Mouse (Mus musculus): Measurements from ENCODE around the gene Mecom. TPM values are rescaled to one million over a fixed set of nuclear protein-coding genes. Genes with fewer than 3 reads are reported as not detected.

Mecom gene
- total RNA-seq, 4 experiments from 2014 or later: 3.4 to 6.2 (median 5.2) TPM

DNA sequence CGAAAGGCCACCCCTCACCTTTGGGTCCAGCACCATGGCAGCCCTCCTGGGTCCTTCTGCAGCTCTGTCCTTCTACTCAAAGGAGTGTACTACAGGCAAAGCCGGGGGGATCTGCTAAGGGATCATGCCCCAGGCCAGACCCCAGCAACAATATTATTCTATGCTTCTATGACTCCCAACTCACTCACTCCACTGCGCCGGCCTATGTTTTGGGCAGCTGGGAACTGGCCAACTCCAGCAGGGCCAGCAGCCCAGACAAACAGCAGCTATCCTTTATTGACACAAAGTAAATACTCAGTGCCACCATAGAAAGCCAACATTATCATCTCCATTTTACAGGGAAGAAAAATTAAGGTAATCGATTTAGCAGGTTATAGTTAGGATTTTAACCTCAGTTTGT lies 186.6 kb downstream of the Mecom start:
- no peak for DNase-seq (ENCODE audit: low spot score in 2 of 2)

DNA sequence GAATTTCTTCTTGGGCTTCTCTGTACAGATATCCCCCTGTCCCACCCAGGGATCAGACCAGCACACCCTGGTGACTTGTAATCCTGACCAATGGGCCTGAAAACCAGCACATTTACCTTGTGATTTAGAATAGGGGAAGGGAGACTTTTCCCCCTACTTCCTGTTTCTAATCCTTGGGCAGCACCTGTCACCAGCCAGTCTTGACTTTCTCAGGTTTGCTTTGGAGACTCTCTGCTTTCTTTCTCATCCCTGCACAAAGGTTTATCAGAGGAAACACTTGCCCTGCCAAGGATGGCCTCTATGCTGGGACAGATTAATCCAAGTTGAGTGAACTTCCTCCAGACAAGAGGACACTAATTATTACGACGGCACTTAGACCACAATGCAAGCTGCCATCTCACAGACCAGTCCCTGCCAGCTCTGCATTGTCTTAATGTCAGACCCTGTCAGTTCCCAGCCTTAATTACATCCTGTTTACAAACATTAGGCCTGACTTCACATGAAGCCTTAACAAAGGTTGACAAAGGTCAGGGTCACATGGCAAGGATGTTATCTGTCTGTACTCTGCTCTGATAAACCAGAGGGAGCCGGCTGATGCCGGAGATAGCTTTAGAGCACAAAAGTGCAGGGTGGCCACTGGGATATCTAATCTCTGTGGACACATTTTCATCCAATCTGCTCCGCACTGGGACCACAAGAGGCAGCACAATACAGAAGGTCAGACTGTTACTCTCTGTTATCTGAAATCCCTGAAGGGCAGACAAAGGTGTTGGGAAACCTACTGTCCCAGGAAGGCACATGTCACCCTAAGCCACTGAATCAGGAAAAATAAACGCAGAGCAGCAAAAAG lies 193.7 kb downstream of the Mecom start:
- no peak for DNase-seq (ENCODE audit: low spot score in 2 of 2)

GRCm38 (mm10) chr3:30349279-30349678 lies 198.5 kb downstream of the Mecom start:
- no peak for DNase-seq (ENCODE audit: low spot score in 2 of 2)

- DNase-seq (ENCODE audit: low spot score in 2 of 2): no peak
These were observed 203.7 kb downstream of the Mecom start for GRCm38 (mm10) chr3:30344151-30344550.

GRCm38 (mm10) chr3:30332337-30332736 lies 215.5 kb downstream of the Mecom start:
- no peak for DNase-seq (ENCODE audit: low spot score in 2 of 2)

- DNase-seq (ENCODE audit: low spot score in 2 of 2): no peak
These were observed 217.3 kb downstream of the Mecom start for GRCm38 (mm10) chr3:30330476-30330875.

GRCm38 (mm10) chr3:30330021-30330420 lies 217.8 kb downstream of the Mecom start:
- no peak for DNase-seq (ENCODE audit: low spot score in 2 of 2)

DNA sequence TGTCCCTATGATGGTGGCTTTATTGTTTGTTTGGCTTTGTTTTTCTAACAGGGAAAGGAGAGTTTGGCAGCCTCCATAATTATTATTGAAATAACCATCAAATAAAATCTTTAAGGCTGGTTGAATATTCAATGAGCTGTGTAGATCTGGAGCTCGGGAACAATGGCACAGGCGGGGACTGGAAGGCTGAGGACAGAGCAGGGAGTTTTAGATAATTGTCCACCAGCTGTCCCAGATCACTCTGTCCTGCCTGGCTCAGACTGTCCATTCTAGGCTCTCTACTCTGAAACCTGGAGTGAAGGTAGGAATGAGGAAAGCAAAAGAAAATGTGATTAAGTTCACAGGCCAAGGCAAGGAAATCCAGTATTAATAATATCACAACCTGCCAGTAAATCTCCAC lies 232.9 kb downstream of the Mecom start:
- no peak for DNase-seq (ENCODE audit: low spot score in 2 of 2)

- DNase-seq (ENCODE audit: low spot score in 2 of 2): no peak
These were observed 239.7 kb downstream of the Mecom start for GRCm38 (mm10) chr3:30308081-30308480.

DNA sequence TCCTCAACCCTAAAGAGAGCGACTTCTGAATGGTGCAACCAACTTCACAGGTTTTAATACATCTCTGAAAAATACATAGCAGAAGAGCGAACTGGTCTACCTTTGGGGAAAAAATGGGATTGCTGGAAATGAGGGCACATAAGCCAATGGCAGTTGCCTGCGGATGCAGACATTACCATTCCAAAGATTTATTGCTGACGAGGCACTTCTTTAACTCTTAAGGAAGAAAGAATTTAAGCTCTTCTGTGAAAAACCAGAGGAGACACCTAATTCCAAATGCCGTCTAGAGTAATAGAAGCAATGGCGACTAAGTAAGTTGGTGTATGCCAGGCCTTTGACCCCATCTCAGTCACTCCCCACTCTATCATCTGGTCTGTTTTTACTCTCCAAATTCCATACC lies 240.2 kb downstream of the Mecom start:
- no peak for DNase-seq (ENCODE audit: low spot score in 2 of 2)

DNA sequence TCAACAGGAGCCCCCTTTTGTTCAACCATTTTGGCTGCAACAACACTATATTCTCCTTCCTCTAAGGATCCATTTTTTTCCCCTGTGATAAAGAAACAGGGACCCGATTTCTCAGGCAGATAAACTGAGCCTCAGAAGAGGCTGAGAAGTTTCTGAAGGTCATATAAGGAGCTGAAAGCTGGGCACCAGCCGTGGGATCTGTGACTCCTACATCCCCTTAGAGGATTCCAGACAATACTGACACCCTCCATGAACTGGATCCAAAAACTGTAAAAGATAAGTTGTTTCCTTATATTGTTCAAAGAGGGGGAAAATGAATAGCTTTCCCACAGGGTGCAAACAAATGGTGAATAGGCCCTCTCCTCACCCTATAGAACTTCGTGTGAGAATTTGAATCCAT lies 241.7 kb downstream of the Mecom start:
- no peak for DNase-seq (ENCODE audit: low spot score in 2 of 2)

DNA sequence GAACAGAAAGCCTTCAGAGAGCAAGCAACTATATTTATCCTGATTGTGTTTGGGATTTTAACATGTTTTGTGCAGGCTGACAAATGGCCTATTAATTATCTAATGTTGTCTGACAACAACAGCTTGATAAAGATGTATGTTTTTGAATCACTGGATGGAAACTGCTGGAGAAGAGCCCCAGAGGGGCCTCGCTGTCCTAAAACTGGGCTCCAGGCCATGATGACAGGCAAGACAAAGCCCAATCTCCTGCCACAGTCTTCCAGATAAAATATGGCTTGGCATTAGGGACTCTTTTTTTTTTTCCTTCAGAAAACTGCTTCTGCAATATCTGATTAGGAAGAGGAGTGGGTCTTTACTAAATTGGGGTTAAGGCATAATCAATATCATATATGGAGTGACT lies 248.3 kb downstream of the Mecom start:
- no peak for DNase-seq (ENCODE audit: low spot score in 2 of 2)

DNA sequence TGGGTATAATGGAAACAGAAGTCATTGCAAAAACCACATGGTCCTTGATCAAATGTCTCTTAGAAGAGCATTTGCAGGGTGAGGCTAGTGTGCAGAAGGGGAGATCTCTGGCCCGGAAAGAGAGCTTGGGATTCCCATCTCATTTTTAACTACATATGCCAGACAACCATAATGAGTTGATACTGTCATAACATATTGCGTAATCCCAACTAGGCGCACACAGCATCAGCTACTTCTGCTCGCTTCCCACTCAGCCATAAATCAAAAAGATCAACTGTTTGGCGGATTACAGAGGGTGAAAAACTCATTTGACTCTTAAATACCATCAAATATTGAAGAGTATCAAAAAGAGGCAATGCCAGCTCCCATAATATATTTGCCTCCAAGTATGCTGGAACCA lies 253.4 kb downstream of the Mecom start:
- DNase-seq (ENCODE audit: low spot score in 2 of 2): no peak

DNA sequence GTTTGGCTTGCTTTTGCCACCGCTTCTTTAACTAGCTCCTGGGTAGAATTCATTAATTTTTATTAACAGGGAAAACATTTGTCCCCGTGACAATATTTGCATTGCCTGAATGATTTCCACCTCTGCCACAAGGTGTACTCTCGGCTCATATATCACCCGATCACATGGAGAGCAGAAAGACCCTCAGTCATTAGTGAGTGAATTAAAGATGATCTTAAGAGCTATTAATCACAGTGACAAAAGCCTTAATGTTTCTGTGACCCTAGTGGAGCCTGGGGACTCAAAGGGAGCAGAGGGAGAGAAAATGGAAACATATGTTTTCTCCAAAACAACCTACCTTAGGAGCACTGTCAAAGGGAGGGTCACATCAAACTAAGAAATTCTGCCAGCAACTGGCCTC lies 261.3 kb downstream of the Mecom start:
- no peak for DNase-seq (ENCODE audit: low spot score in 2 of 2)

DNA sequence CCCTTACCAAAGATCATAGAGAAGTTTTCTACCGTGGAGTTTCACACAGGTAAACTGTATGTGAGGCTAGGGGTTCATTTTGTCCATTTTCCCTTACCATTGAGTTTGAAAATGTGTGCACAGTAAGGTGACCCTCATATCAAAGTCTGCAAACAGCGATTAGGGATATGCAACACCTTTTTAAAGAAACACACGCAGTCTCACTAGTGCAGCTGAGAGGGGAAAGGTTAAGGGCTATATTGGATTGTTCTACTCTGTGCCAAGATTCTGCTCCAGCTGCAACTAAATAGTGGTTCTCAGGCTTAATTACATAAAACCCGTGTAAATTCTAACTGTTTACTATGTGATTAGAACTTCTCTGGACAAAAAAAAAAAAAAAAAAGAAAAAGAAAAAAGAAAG lies 263.7 kb downstream of the Mecom start:
- DNase-seq (ENCODE audit: low spot score in 2 of 2): no peak

DNA sequence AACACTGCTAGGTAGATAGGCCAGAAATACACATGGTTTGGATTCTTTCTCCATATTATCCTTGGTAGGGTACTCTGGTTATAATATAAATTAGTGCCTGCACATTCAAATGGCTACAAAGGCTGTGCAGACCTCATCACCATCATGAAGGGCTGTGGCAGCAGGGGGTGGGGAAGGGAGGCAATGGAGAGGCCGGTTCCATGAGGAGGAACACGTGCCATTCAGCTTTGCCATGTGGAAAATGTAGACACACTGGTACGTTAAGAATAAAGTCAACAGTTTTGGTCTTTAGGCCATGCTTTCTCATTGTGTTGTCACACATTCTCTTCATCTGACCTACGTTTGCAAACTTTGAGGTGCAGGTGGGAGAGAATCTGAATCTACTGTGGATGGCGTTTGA lies 264.2 kb downstream of the Mecom start:
- DNase-seq (ENCODE audit: low spot score in 2 of 2): no peak

- no peak for DNase-seq (ENCODE audit: low spot score in 2 of 2)
These were observed 270.2 kb downstream of the Mecom start for GRCm38 (mm10) chr3:30277569-30277968.

- DNase-seq (ENCODE audit: low spot score in 2 of 2): no peak
These were observed 271.7 kb downstream of the Mecom start for GRCm38 (mm10) chr3:30276099-30276498.

GRCm38 (mm10) chr3:30269253-30269652 lies 278.6 kb downstream of the Mecom start:
- DNase-seq (ENCODE audit: low spot score in 2 of 2): no peak

- no peak for DNase-seq (ENCODE audit: low spot score in 2 of 2)
These were observed 286.9 kb downstream of the Mecom start for GRCm38 (mm10) chr3:30260945-30261344.

GRCm38 (mm10) chr3:30258421-30258820 lies 289.4 kb downstream of the Mecom start:
- no peak for DNase-seq (ENCODE audit: low spot score in 2 of 2)

- DNase-seq (ENCODE audit: low spot score in 2 of 2): no peak
These were observed 290.0 kb downstream of the Mecom start for GRCm38 (mm10) chr3:30257776-30258175.

DNA sequence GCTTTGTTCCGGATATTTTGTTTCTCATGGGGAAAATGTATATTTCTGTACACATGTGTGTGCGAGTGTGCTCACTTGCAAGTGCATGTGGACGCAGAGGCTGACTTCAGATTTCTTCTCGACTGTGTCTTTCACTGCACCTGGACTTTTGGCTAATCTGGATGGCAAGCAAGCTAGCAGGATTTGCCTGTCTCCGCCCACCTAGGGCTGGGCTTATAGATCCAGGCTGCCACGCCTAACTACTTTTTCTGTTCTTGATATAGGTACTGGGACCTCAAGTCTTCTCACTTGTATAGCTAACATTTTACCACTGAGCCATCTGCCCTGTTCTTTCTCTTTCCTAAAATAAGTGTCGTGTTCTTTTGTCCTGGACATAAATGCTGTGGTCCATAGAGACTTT lies 290.9 kb downstream of the Mecom start:
- no peak for DNase-seq (ENCODE audit: low spot score in 2 of 2)

GRCm38 (mm10) chr3:30255828-30256227 lies 292.0 kb downstream of the Mecom start:
- DNase-seq (ENCODE audit: low spot score in 2 of 2): no peak
